Mouse (Mus musculus) lung, adult 2 months (tissue): ENCODE data around the gene Gabra6. TPM values are rescaled to one million over a fixed set of nuclear protein-coding genes. Genes with fewer than 3 reads are reported as not detected.

ENCODE experiments used
- DNase-seq: peaks from one replicate; pipeline ENCODE4 v3.0.0; 2022
- H3K4me1 ChIP-seq: fragments of 200-500 bp; 2 replicates; pipeline ENCODE4 v1.6.1; 2011; ENCODE audit warnings: low read length; ENCODE audit not compliant: control insufficient read depth, insufficient read depth
- H3K4me3 ChIP-seq: fragments of 200-500 bp; replicated peaks from 2 replicates; pipeline ENCODE3; 2011; ENCODE audit warnings: low read depth, mild to moderate bottlenecking, control low read depth, low read length; ENCODE audit errors: extremely low read depth
- CTCF ChIP-seq: fragments of 200-500 bp; IDR thresholded peaks from 2 replicates; pipeline ENCODE4 v1.5.1; 2011; ENCODE audit warnings: mild to moderate bottlenecking, low read length, control low read depth; ENCODE audit not compliant: insufficient read depth
- POLR2A ChIP-seq: fragments of 200-500 bp; IDR thresholded peaks from 2 replicates; pipeline ENCODE4 v1.6.1; 2011; ENCODE audit warnings: low read depth, mild to moderate bottlenecking, control low read depth, low read length, borderline replicate concordance; ENCODE audit errors: extremely low read depth
- WGBS: fragments of 180-500 bp; shearing (Covaris S2); methylation state at CpG from one replicate; pipeline ENCODE4 v1.1.7; 2018; 5-methylcytosine and 5-hydroxymethylcytosine counted together
- polyA plus RNA-seq: library from polyadenylated mRNA; depleted of rRNA; stranded (reverse); fragments of >200 nt; gene quantifications from 2 replicates; pipeline ENCODE4 v1.2.3, GENCODE M21; 2012; rRNA removed

Gabra6 gene
- polyA plus RNA-seq, 1 experiment = not detected

DNA sequence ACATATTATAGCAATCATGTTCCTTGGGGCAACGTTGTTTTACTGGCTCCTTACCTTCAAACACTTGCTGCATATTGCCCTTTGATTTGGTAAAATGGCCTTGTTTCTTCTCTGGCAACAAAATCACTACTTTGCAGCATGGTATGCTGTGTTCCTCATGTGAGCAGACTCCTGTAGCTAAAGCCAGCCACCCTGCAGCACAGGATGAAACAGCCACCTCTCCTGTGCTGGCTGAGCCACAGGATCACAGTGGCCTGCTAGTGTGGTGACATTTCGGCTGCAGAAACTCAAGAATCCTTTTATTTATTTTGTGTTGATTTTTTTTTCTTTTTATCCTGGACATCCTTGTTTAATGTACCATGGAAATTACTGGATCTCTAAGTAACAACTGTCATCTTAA, 11.8 kb downstream of the Gabra6 start:
- DNase-seq = no peak
- WGBS = 66% methylated on average over 2 of the region's 2 CpGs
- TF ChIP-seq POLR2A (no peak), CTCF (no peak)
- Histone ChIP-seq H3K4me3 (no peak overlapping the region), H3K4me1 (no peaks in the 10 kb centered on the region)

DNA sequence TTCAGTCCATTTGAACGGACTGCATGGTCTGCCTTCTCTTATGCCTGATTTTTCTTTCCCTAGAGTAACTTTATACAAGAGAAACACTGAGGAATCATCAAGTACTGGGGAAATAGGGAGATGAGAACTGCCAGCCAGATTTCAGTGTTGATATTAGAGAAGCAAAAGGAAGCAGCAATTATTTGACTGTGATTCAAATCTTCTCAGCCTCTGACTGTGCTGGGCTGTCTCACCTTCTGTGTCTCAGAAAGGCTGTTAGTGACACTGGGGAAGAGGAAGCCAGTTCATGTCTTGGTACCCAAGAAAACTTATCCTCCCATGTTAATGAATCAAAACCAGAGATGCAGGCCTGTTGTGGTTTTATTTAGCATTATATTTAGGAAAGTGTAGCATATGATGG, 14.8 kb downstream of the Gabra6 start:
- no peak overlapping the region for H3K4me3 ChIP-seq
- H3K4me1 ChIP-seq = no peaks in the 10 kb centered on the region
- WGBS = 63% methylated on average over 1 of the region's 1 CpGs
- no peak for DNase-seq
- TF ChIP-seq CTCF (no peak), POLR2A (no peak)

DNA sequence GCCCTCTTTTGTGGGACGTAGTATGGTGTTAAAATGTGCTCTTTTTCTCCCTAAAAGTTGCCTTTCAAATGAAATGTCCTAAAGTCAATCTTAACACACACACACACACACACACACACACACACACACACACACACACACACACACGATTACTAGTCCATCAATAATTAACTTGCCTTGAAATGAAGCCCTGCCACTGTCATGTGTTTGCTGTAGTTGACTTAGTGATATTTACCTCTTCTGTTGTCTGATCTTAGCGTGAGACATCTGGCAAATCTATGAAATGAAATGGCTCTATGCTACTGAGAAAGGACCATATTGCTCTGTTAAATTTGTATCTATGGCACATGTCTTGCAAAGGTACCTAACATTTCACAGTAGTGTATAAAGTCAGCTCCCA, 61.9 kb downstream of the Gabra6 start:
- H3K4me1 ChIP-seq = no peaks in the 10 kb centered on the region
- 64% methylated on average over 3 of the region's 3 CpGs for WGBS
- DNase-seq = no peak
- no peak overlapping the region for H3K4me3 ChIP-seq
- TF ChIP-seq CTCF (no peak), POLR2A (no peak)

Other genes starting within 250 kb of the Gabra6 start
- 0.04 TPM in 1 of 2 replicates, not detected in the other for gene Gabra1, start 138.1 kb downstream of the Gabra6 start, polyA plus RNA-seq
- not detected in 2 replicates for gene Gabrb2, start 98.7 kb upstream of the Gabra6 start, polyA plus RNA-seq